Mouse (Mus musculus): ENCODE measurements around the gene Slc24a3. TPM values are rescaled to one million over a fixed set of nuclear protein-coding genes. Genes with fewer than 3 reads are reported as not detected.

Gene Slc24a3
- total and polyA plus RNA-seq, 2 experiments = 0.09 to 0.33 TPM

DNA sequence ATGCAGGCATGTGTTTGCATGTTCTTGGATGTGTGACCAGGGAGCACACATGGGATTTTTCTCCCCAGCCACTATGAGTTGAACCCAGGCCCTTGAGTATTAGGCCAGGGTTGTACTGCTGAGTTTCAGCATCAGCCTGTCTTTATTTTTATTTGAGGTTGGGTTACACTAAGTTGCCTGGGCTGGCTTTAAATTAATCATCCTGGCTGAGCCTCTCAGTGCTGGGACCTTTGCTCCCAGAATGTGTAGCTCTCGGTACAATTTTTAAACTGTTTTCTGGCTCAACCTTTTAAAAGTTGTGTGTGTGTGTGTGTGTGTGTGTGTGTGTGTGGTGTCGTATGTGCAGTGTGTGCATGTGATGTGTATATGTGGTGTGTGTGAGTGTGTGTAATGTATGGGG is 512.6 kb downstream of the Slc24a3 start:
- Histone ChIP-seq H3K36me3 (ENCODE audit: control insufficient read depth, insufficient read depth, low read length) (no peaks in the 10 kb centered on the region), H3K4me3 (ENCODE audit: insufficient read depth, low read depth, low read length) (no peak overlapping the region), H3K79me2 (ENCODE audit: control insufficient read depth, insufficient read depth, low read length) (peaks cover 15% of the 10 kb centered on the region; the same call in 1 of the 2 replicates), H3K9ac (ENCODE audit: low read depth, low read length) (no peak overlapping the region), H3K27me3 (ENCODE audit: control insufficient read depth, insufficient read depth, low read length) (no peaks in the 10 kb centered on the region), H3K4me1 (ENCODE audit: control insufficient read depth, insufficient read depth, low read length) (peaks cover 22% of the 10 kb centered on the region), H3K27ac (replicated peaks; ENCODE audit: insufficient read depth, low read depth, low read length) (no peak overlapping the region)
- TF ChIP-seq POLR2A (IDR thresholded peaks at IDR 0.05; ENCODE audit: extremely low read depth, insufficient read depth, low read length) (no peak), CTCF (IDR thresholded peaks at IDR 0.05; ENCODE audit: low read depth, low read length) (no peak)
- 28% methylated on average over 2 of the region's 2 CpGs for WGBS
- DNase-seq (ENCODE audit: extremely low read depth, low read depth, low spot score) = peak; percentile 51

DNA sequence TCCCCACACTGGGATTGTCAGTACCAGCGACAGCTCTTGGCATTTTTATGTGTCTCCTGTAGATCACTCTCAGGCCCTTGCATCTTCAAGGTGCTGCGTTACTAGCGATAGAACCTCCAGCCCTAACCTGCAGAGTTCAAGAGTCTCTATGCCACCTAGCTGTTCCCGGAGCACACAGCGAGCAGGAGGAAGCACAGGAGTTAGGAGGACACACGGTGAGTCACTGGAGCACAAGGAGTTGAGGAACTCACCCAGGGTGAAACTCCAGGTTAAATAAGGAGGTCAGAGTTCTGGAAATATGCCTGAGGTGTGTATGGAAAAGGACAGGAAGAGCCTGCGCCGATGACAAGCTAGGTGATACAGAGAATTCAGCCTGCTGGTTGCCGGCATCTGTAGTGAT is 513.2 kb downstream of the Slc24a3 start:
- 79% methylated on average over 9 of the region's 9 CpGs for WGBS
- no peak overlapping the region for H3K27ac ChIP-seq (replicated peaks; ENCODE audit: insufficient read depth, low read depth, low read length)
- DNase-seq (ENCODE audit: extremely low read depth, low read depth, low spot score) = no peak

DNA sequence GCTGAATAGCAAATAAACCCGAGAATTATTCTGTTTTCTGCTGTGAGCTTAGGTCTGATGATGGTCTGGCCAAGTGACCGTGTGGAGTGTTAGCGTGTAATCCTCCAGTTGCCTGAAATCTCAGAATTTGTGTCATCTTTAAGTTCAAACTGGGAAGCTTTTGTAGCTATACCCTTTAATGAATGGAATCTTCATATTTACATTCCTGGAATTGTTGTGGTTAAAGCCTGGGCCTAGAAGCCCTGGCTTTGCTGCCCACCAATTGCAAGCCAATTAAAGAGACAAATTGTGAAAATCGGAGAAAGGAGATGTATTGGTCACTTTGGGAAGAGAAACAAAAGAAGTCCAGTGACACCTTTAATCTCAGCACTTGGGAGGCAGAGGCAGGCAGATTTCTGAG is 514.1 kb downstream of the Slc24a3 start:
- no peak for TF ChIP-seq CTCF (IDR thresholded peaks at IDR 0.05; ENCODE audit: low read depth, low read length)
- no peak for TF ChIP-seq POLR2A (IDR thresholded peaks at IDR 0.05; ENCODE audit: extremely low read depth, insufficient read depth, low read length)
- DNase-seq (ENCODE audit: extremely low read depth, low read depth, low spot score) = no peak
- whole genome bisulfite sequencing = 80% methylated on average over 4 of the region's 4 CpGs
- Histone ChIP-seq H3K4me3 (ENCODE audit: insufficient read depth, low read depth, low read length) (no peak overlapping the region), H3K4me1 (ENCODE audit: control insufficient read depth, insufficient read depth, low read length) (peaks cover 25% of the 10 kb centered on the region), H3K27me3 (ENCODE audit: control insufficient read depth, insufficient read depth, low read length) (no peaks in the 10 kb centered on the region), H3K27ac (replicated peaks; ENCODE audit: insufficient read depth, low read depth, low read length) (no peak overlapping the region), H3K9ac (ENCODE audit: low read depth, low read length) (no peak overlapping the region), H3K79me2 (ENCODE audit: control insufficient read depth, insufficient read depth, low read length) (peaks cover 16% of the 10 kb centered on the region; the same call in 1 of the 2 replicates), H3K36me3 (ENCODE audit: control insufficient read depth, insufficient read depth, low read length) (no peaks in the 10 kb centered on the region)

More for the DNA sequence above, 513.2 kb downstream of the Slc24a3 start:
- Histone ChIP-seq H3K79me2 (ENCODE audit: control insufficient read depth, insufficient read depth, low read length) (peaks cover 16% of the 10 kb centered on the region; the same call in 1 of the 2 replicates), H3K27me3 (ENCODE audit: control insufficient read depth, insufficient read depth, low read length) (no peaks in the 10 kb centered on the region), H3K4me1 (ENCODE audit: control insufficient read depth, insufficient read depth, low read length) (peaks cover 22% of the 10 kb centered on the region), H3K36me3 (ENCODE audit: control insufficient read depth, insufficient read depth, low read length) (no peaks in the 10 kb centered on the region), H3K4me3 (ENCODE audit: insufficient read depth, low read depth, low read length) (no peak overlapping the region), H3K9ac (ENCODE audit: low read depth, low read length) (no peak overlapping the region)
- TF ChIP-seq CTCF (IDR thresholded peaks at IDR 0.05; ENCODE audit: low read depth, low read length) = no peak

DNA sequence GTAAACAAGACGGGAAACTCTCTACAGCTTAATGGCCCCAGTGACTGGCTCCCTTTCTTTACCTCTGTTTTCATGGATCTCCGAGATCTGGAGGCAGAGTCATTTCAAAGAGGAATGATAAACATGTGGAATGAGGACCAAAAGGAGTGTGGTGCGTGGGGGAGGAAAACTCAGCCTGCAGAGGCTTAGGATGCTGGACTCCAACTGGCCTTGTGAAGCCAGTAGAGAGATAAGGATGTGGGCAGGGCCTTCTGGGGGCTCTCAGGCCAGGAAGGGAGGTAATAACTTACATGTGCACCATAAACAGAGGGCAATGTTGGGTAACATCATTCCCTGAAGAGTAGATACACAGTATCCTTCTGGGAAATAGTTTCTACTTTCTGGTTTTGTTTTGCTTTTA is 515.4 kb downstream of the Slc24a3 start:
- DNase-seq (ENCODE audit: extremely low read depth, low read depth, low spot score) = no peak
- no peak overlapping the region for H3K4me3 ChIP-seq (ENCODE audit: insufficient read depth, low read depth, low read length)
- no peak overlapping the region for H3K27ac ChIP-seq (replicated peaks; ENCODE audit: insufficient read depth, low read depth, low read length)
- WGBS = 73% methylated on average over 3 of the region's 3 CpGs
- peaks cover 18% of the 10 kb centered on the region; the same call in 1 of the 2 replicates for H3K79me2 ChIP-seq (ENCODE audit: control insufficient read depth, insufficient read depth, low read length)
- no peak overlapping the region for H3K9ac ChIP-seq (ENCODE audit: low read depth, low read length)
- no peaks in the 10 kb centered on the region for H3K36me3 ChIP-seq (ENCODE audit: control insufficient read depth, insufficient read depth, low read length)
- TF ChIP-seq CTCF (IDR thresholded peaks at IDR 0.05; ENCODE audit: low read depth, low read length) (no peak), POLR2A (IDR thresholded peaks at IDR 0.05; ENCODE audit: extremely low read depth, insufficient read depth, low read length) (no peak)
- peaks cover 15% of the 10 kb centered on the region for H3K4me1 ChIP-seq (ENCODE audit: control insufficient read depth, insufficient read depth, low read length)
- no peaks in the 10 kb centered on the region for H3K27me3 ChIP-seq (ENCODE audit: control insufficient read depth, insufficient read depth, low read length)

DNA sequence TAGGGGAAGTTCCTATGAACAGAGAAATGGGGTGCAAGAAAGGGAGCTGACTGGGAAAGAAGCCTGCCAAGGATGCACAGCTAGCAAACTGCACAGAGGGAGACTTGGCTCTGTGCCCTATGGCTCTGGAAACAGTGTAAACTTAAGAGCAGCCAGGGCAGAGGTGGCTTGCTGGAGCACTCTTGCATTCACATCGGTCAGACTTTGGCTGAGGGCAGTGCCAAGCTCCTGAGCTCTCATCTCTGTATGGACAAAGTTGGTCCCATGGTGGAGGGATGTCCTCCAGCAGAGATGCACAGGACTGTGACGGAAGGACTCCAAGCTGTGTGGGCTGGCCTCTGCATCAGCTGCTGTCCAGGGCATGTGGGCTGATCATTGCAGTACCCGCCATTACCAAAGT is 516.0 kb downstream of the Slc24a3 start:
- Histone ChIP-seq H3K36me3 (ENCODE audit: control insufficient read depth, insufficient read depth, low read length) (no peaks in the 10 kb centered on the region), H3K79me2 (ENCODE audit: control insufficient read depth, insufficient read depth, low read length) (peaks cover 19% of the 10 kb centered on the region; the same call in 1 of the 2 replicates), H3K9ac (ENCODE audit: low read depth, low read length) (no peak overlapping the region), H3K4me3 (ENCODE audit: insufficient read depth, low read depth, low read length) (no peak overlapping the region), H3K4me1 (ENCODE audit: control insufficient read depth, insufficient read depth, low read length) (peaks cover 15% of the 10 kb centered on the region), H3K27me3 (ENCODE audit: control insufficient read depth, insufficient read depth, low read length) (no peaks in the 10 kb centered on the region), H3K27ac (replicated peaks; ENCODE audit: insufficient read depth, low read depth, low read length) (no peak overlapping the region)
- WGBS = 28% methylated on average over 3 of the region's 3 CpGs
- peak; percentile 95 for DNase-seq (ENCODE audit: extremely low read depth, low read depth, low spot score)
- no peak for TF ChIP-seq CTCF (IDR thresholded peaks at IDR 0.05; ENCODE audit: low read depth, low read length)
- TF ChIP-seq POLR2A (IDR thresholded peaks at IDR 0.05; ENCODE audit: extremely low read depth, insufficient read depth, low read length) = no peak

DNA sequence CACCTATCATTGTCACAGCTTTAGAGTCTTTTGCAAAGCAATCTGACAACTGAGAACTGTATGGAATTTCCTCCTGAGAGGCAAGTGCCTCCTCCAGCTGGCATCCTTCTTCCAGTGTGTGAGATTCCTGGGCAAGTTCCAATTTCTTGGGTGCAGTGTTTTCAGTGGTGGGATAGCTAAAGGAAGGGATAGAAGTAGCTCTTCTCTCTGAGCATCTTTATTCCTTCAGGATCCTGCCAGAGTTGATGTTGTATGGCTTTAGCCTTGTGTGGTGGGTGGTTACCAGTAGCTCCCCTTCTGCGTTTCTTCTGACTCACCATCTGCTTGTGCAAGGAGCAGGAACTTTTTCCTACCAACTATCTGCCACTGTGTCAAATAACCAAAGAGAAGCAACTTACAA is 516.6 kb downstream of the Slc24a3 start:
- no peak overlapping the region for H3K27ac ChIP-seq (replicated peaks; ENCODE audit: insufficient read depth, low read depth, low read length)
- H3K9ac ChIP-seq (ENCODE audit: low read depth, low read length) = no peak overlapping the region
- no peaks in the 10 kb centered on the region for H3K36me3 ChIP-seq (ENCODE audit: control insufficient read depth, insufficient read depth, low read length)
- H3K79me2 ChIP-seq (ENCODE audit: control insufficient read depth, insufficient read depth, low read length) = peaks cover 24% of the 10 kb centered on the region; the same call in 1 of the 2 replicates
- H3K4me1 ChIP-seq (ENCODE audit: control insufficient read depth, insufficient read depth, low read length) = peaks cover 13% of the 10 kb centered on the region
- no peak for DNase-seq (ENCODE audit: extremely low read depth, low read depth, low spot score)
- no peaks in the 10 kb centered on the region for H3K27me3 ChIP-seq (ENCODE audit: control insufficient read depth, insufficient read depth, low read length)
- WGBS = 88% methylated on average over 1 of the region's 1 CpGs
- no peak overlapping the region for H3K4me3 ChIP-seq (ENCODE audit: insufficient read depth, low read depth, low read length)
- TF ChIP-seq CTCF (IDR thresholded peaks at IDR 0.05; ENCODE audit: low read depth, low read length) = no peak
- TF ChIP-seq POLR2A (IDR thresholded peaks at IDR 0.05; ENCODE audit: extremely low read depth, insufficient read depth, low read length) = no peak

All from liver, adult 2 months (tissue).